Mouse (Mus musculus) gastrocnemius, adult 8-10 months (tissue): ENCODE measurements around the gene Gm20479. TPM values are rescaled to one million over a fixed set of nuclear protein-coding genes. Genes with fewer than 3 reads are reported as not detected.
A peak's percentile ranks its signal among the peaks of the same experiment; 100 is the strongest.

Experiments
- DNase-seq, 2 experiments: peaks; one replicate each; pipeline ENCODE4 v3.0.0; 2022; ENCODE audit warnings: low spot score in 2 of 2
- total RNA-seq, 4 experiments: library from RNA; stranded (reverse); gene quantifications; 2 replicates each; pipeline ENCODE4 v1.2.4; 2022

The Gm20479 gene
- total RNA-seq, 4 experiments from 2014 or later, result 0.53 TPM; not detected in 3

GRCm38 (mm10) chr7:27334405-27334911 lies 22.8 kb downstream of the Gm20479 start:
- peak in 1 of 2 experiments; percentile 68 for DNase-seq

GRCm38 (mm10) chr7:27333316-27333941 lies 23.8 kb downstream of the Gm20479 start:
- DNase-seq, result no peak

- DNase-seq, result peak; percentile 89 to 90
Observed at GRCm38 (mm10) chr7:27332353-27333199, 24.6 kb downstream of the Gm20479 start.

- no peak for DNase-seq
Observed at GRCm38 (mm10) chr7:27331854-27332253, 25.4 kb downstream of the Gm20479 start.

- peak in 1 of 2 experiments; percentile 56 for DNase-seq
Observed at GRCm38 (mm10) chr7:27331541-27331851, 25.7 kb downstream of the Gm20479 start.

GRCm38 (mm10) chr7:27330709-27331540 lies 26.3 kb downstream of the Gm20479 start:
- peak; percentile 84 to 93 for DNase-seq

- DNase-seq, result no peak
Observed at GRCm38 (mm10) chr7:27329981-27330380, 27.2 kb downstream of the Gm20479 start.

- DNase-seq, result peak; percentile 82 to 84
Observed at GRCm38 (mm10) chr7:27329326-27329947, 27.8 kb downstream of the Gm20479 start.

GRCm38 (mm10) chr7:27328648-27329047 lies 28.6 kb downstream of the Gm20479 start:
- DNase-seq, result peak; percentile 81 to 90

GRCm38 (mm10) chr7:27328161-27328560 lies 29.1 kb downstream of the Gm20479 start:
- no peak for DNase-seq

GRCm38 (mm10) chr7:27327500-27327899 lies 29.7 kb downstream of the Gm20479 start:
- no peak for DNase-seq

- DNase-seq, result peak; percentile 37 to 61
Observed at GRCm38 (mm10) chr7:27326101-27326880, 30.9 kb downstream of the Gm20479 start.

GRCm38 (mm10) chr7:27325697-27326096 lies 31.5 kb downstream of the Gm20479 start:
- peak; percentile 74 to 83 for DNase-seq

GRCm38 (mm10) chr7:27324928-27325327 lies 32.3 kb downstream of the Gm20479 start:
- no peak for DNase-seq

GRCm38 (mm10) chr7:27324161-27324560 lies 33.1 kb downstream of the Gm20479 start:
- DNase-seq, result no peak

- DNase-seq, result no peak
Observed at GRCm38 (mm10) chr7:27323001-27323400, 34.2 kb downstream of the Gm20479 start.

- DNase-seq, result no peak
Observed at GRCm38 (mm10) chr7:27322291-27322690, 34.9 kb downstream of the Gm20479 start.

GRCm38 (mm10) chr7:27319411-27319810 lies 37.8 kb downstream of the Gm20479 start:
- DNase-seq, result no peak

- peak; percentile 82 to 88 for DNase-seq
Observed at GRCm38 (mm10) chr7:27315958-27316357, 41.3 kb downstream of the Gm20479 start.

GRCm38 (mm10) chr7:27314393-27314792 lies 42.8 kb downstream of the Gm20479 start:
- DNase-seq, result no peak
